Mouse (Mus musculus): ENCODE measurements around the gene Tbc1d30.

Tbc1d30 gene

GRCm38 (mm10) chr10:121310511-121311221 lies 40.4 kb downstream of the Tbc1d30 start:
- peak; percentile 83 for DNase-seq

GRCm38 (mm10) chr10:121309801-121310510 lies 41.1 kb downstream of the Tbc1d30 start:
- DNase-seq, result peak; percentile 64

GRCm38 (mm10) chr10:121309123-121309655 lies 41.9 kb downstream of the Tbc1d30 start:
- no peak for DNase-seq

- no peak for DNase-seq
Measured at GRCm38 (mm10) chr10:121305441-121305840, 45.6 kb downstream of the Tbc1d30 start.

- no peak for DNase-seq
Measured at GRCm38 (mm10) chr10:121303559-121303958, 47.5 kb downstream of the Tbc1d30 start.

GRCm38 (mm10) chr10:121301868-121302267 lies 49.2 kb downstream of the Tbc1d30 start:
- no peak for DNase-seq

GRCm38 (mm10) chr10:121300659-121301058 lies 50.4 kb downstream of the Tbc1d30 start:
- DNase-seq, result no peak

- DNase-seq, result no peak
Measured at GRCm38 (mm10) chr10:121297054-121297701, 53.9 kb downstream of the Tbc1d30 start.

GRCm38 (mm10) chr10:121294471-121294870 lies 56.6 kb downstream of the Tbc1d30 start:
- no peak for DNase-seq

GRCm38 (mm10) chr10:121293829-121294228 lies 57.2 kb downstream of the Tbc1d30 start:
- DNase-seq, result no peak

GRCm38 (mm10) chr10:121291272-121291917 lies 59.7 kb downstream of the Tbc1d30 start:
- no peak for DNase-seq

GRCm38 (mm10) chr10:121290682-121291078 lies 60.4 kb downstream of the Tbc1d30 start:
- no peak for DNase-seq

- no peak for DNase-seq
Measured at GRCm38 (mm10) chr10:121289970-121290681, 61.0 kb downstream of the Tbc1d30 start.

GRCm38 (mm10) chr10:121282926-121283325 lies 68.2 kb downstream of the Tbc1d30 start:
- no peak for DNase-seq

- no peak for DNase-seq
Measured at GRCm38 (mm10) chr10:121282436-121282835, 68.6 kb downstream of the Tbc1d30 start.

- no peak for DNase-seq
Measured at GRCm38 (mm10) chr10:121280943-121281342, 70.1 kb downstream of the Tbc1d30 start.

GRCm38 (mm10) chr10:121277022-121277471 lies 74.0 kb downstream of the Tbc1d30 start:
- peak; percentile 30 for DNase-seq

- no peak for DNase-seq
Measured at GRCm38 (mm10) chr10:121274964-121275363, 76.1 kb downstream of the Tbc1d30 start.

GRCm38 (mm10) chr10:121271002-121271401 lies 80.1 kb downstream of the Tbc1d30 start:
- no peak for DNase-seq

- no peak for DNase-seq
Measured at GRCm38 (mm10) chr10:121268771-121269170, 82.3 kb downstream of the Tbc1d30 start.

GRCm38 (mm10) chr10:121264204-121264575 lies 86.9 kb downstream of the Tbc1d30 start:
- no peak for DNase-seq

- no peak for DNase-seq
Measured at GRCm38 (mm10) chr10:121263520-121264203, 87.4 kb downstream of the Tbc1d30 start.

Measured in cerebellum, adult 9-11 months (tissue).